Mouse (Mus musculus) liver, postnatal 0 days (tissue): ENCODE results near the gene Fam69a. TPM values are rescaled to one million over a fixed set of nuclear protein-coding genes. Genes with fewer than 3 reads are reported as not detected.

ENCODE experiments used
- ATAC-seq: fragments of 200-750 bp; cut with Nextera tagmentation; 2 replicates; pipeline ENCODE4 v1.8.0; 2017; ENCODE audit warnings: mild to moderate bottlenecking, moderate library complexity
- DNase-seq: peaks from one replicate; pipeline ENCODE4 v3.0.0-alpha.2; 2016
- H3K27ac ChIP-seq: fragments of 300-500 bp; sonication (generic); 2 replicates; pipeline ENCODE4 v1.5.1; 2014; ENCODE audit warnings: antibody characterized with exemption, moderate library complexity, mild to moderate bottlenecking, low read depth
- H3K27me3 ChIP-seq: fragments of 300-500 bp; sonication (generic); 2 replicates; pipeline ENCODE4 v1.6.1; 2014; ENCODE audit warnings: low read length, control low read depth, mixed read lengths; ENCODE audit not compliant: insufficient read depth
- H3K36me3 ChIP-seq: fragments of 300-500 bp; sonication (generic); replicated peaks from 2 replicates; pipeline ENCODE4 v1.6.1; 2014; ENCODE audit warnings: mild to moderate bottlenecking, control low read depth, low read length, moderate library complexity, mixed read lengths; ENCODE audit not compliant: insufficient read depth
- H3K4me1 ChIP-seq: fragments of 300-500 bp; sonication (generic); 2 replicates; pipeline ENCODE4 v1.6.1; 2014; ENCODE audit warnings: antibody characterized with exemption, mild to moderate bottlenecking, control low read depth; ENCODE audit not compliant: insufficient read depth
- H3K4me2 ChIP-seq: fragments of 300-500 bp; sonication (generic); 2 replicates; pipeline ENCODE4 v1.6.1; 2014; ENCODE audit warnings: low read depth, mild to moderate bottlenecking, low read length, moderate library complexity, mixed read lengths
- H3K4me3 ChIP-seq: fragments of 300-500 bp; sonication (generic); 2 replicates; pipeline ENCODE4 v1.5.1; 2014; ENCODE audit warnings: low read depth, low read length
- H3K9ac ChIP-seq: fragments of 300-500 bp; sonication (generic); replicated peaks from 2 replicates; pipeline ENCODE4 v1.6.1; 2014; ENCODE audit warnings: mild to moderate bottlenecking, moderate library complexity
- H3K9me3 ChIP-seq: fragments of 300-500 bp; sonication (generic); 2 replicates; pipeline ENCODE4 v1.6.1; 2016; ENCODE audit warnings: mild to moderate bottlenecking, control low read depth, low read length, mixed read lengths
- CTCF ChIP-seq: sonication (generic); IDR thresholded peaks from 2 replicates; pipeline ENCODE4 v1.5.1; 2016; ENCODE audit warnings: antibody characterized with exemption, low read depth
- EP300 ChIP-seq: IDR thresholded peaks from 2 replicates; pipeline ENCODE4 v1.6.1; 2016; ENCODE audit warnings: antibody characterized with exemption, low read depth, mild to moderate bottlenecking
- WGBS: fragments of 180-500 bp; shearing (Covaris S2); extraction: QIAGEN DNeasy Blood & Tissue Kit; methylation state at CpG from one replicate; pipeline ENCODE4 v1.1.7; 2014; ENCODE audit not compliant: insufficient replicate concordance; 5-methylcytosine and 5-hydroxymethylcytosine counted together
- polyA plus RNA-seq: library from polyadenylated mRNA; unstranded; fragments of >200 nt; fragmentation: Nextera tagmentation; extraction: Ambion mirVana; gene quantifications from 2 replicates; pipeline ENCODE4 v1.2.1, GENCODE M21; 2015

Gene Fam69a
- polyA plus RNA-seq, 1 experiment from 2014 or later: 8.3 TPM

- DNase-seq: no peak
- H3K27me3 ChIP-seq: no peaks in the 10 kb centered on the region
- ATAC-seq: peak; percentile 74
Measured at GRCm38 (mm10) chr5:107959624-107960300, 27.1 kb downstream of the Fam69a start.

GRCm38 (mm10) chr5:107950643-107951042 is 36.2 kb downstream of the Fam69a start:
- Histone ChIP-seq H3K4me3 (no peak overlapping the region), H3K27ac (peak overlapping the region; percentile 61), H3K9ac (no peak overlapping the region), H3K36me3 (no peaks in the 10 kb centered on the region), H3K9me3 (no peaks in the 10 kb centered on the region), H3K4me1 (peaks cover 11% of the 10 kb centered on the region), H3K4me2 (no peak overlapping the region), H3K27me3 (no peaks in the 10 kb centered on the region)
- ATAC-seq: peak; percentile 45
- TF ChIP-seq EP300: no peak
- TF ChIP-seq CTCF: no peak
- WGBS: 54% methylated on average over 5 of the region's 5 CpGs
- no peak for DNase-seq

More at GRCm38 (mm10) chr5:107959624-107960300, 27.1 kb downstream of the Fam69a start:
- peak overlapping the region; percentile 47; the same call in 1 of the 2 replicates for H3K4me3 ChIP-seq
- peaks cover 30% of the 10 kb centered on the region for H3K4me1 ChIP-seq
- 58% methylated on average over 8 of the region's 8 CpGs for WGBS
- no peaks in the 10 kb centered on the region for H3K9me3 ChIP-seq
- H3K36me3 ChIP-seq: no peaks in the 10 kb centered on the region
- H3K4me2 ChIP-seq: peak overlapping the region; percentile 81
- TF ChIP-seq EP300 (peak; percentile 95), CTCF (no peak)
- no peak overlapping the region for H3K9ac ChIP-seq
- peak overlapping the region; percentile 90 for H3K27ac ChIP-seq

DNA sequence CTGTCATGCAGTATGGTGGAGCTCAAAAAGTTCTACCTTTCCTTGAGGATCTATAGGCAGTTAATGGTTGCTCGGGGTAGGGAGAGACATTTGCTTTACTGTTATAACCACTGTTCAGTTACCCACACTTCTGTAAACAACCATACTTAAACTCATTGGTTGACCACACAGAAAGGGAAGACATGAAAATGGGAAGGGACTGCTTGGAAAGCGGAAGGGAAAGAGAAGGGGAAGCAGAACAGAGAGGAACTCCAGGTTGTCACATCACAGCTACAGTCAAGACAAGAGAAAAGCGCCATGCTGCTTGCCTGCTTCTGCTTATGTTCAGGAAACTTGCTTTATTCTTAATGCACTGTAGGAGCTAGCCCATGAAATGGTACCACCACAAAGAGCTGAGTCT is 37.3 kb downstream of the Fam69a start:
- WGBS: 58% methylated on average over 3 of the region's 3 CpGs
- H3K27ac ChIP-seq: peak overlapping the region; percentile 61
- peaks cover 11% of the 10 kb centered on the region for H3K4me1 ChIP-seq
- no peak overlapping the region for H3K4me3 ChIP-seq
- ATAC-seq (no peak), DNase-seq (no peak)
- TF ChIP-seq CTCF (no peak), EP300 (no peak)
- no peaks in the 10 kb centered on the region for H3K9me3 ChIP-seq
- H3K9ac ChIP-seq: no peak overlapping the region
- H3K36me3 ChIP-seq: no peaks in the 10 kb centered on the region
- no peaks in the 10 kb centered on the region for H3K27me3 ChIP-seq
- 0 out of 2 replicates have a peak overlapping the region, but pooled peaks have one; percentile 22 for H3K4me2 ChIP-seq

GRCm38 (mm10) chr5:107948899-107949298 is 38.0 kb downstream of the Fam69a start:
- H3K9me3 ChIP-seq: no peaks in the 10 kb centered on the region
- peak overlapping the region; percentile 61; the same call in 1 of the 2 replicates for H3K27ac ChIP-seq
- WGBS: 63% methylated on average over 1 of the region's 1 CpGs
- no peak for TF ChIP-seq CTCF
- no peak for TF ChIP-seq EP300
- no peaks in the 10 kb centered on the region for H3K36me3 ChIP-seq
- H3K4me3 ChIP-seq: no peak overlapping the region
- no peaks in the 10 kb centered on the region for H3K27me3 ChIP-seq
- no peak overlapping the region for H3K9ac ChIP-seq
- DNase-seq (no peak), ATAC-seq (no peak; the same call in 1 of the 2 replicates)
- peaks cover 11% of the 10 kb centered on the region for H3K4me1 ChIP-seq
- H3K4me2 ChIP-seq: no peak overlapping the region

GRCm38 (mm10) chr5:107947548-107947947 is 39.3 kb downstream of the Fam69a start:
- Histone ChIP-seq H3K9ac (no peak overlapping the region), H3K36me3 (no peaks in the 10 kb centered on the region), H3K4me2 (no peak overlapping the region), H3K9me3 (no peaks in the 10 kb centered on the region), H3K4me3 (no peak overlapping the region), H3K4me1 (peaks cover 11% of the 10 kb centered on the region), H3K27me3 (no peaks in the 10 kb centered on the region), H3K27ac (no peak overlapping the region)
- no peak for DNase-seq
- WGBS: 73% methylated on average over 2 of the region's 2 CpGs
- ATAC-seq: no peak
- TF ChIP-seq EP300 (no peak), CTCF (no peak)

DNA sequence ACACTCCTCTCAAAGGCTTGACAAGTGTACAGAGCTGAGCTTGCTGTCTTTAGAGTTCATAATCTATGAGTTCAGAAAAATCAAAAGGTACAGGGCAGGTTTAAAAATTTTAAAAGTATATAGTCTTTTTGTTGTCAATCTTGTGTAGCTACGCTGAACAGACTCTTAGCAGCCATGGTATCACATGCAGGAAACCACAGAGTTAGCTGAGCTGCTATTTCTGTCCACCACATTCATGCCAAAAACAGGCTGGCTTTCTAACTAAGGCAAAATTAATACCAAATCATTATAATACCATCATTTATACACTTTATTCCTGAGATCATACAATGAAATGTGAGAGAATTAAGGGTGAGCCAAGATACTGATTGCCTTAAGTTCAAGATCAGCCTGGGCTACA is 40.4 kb downstream of the Fam69a start:
- Histone ChIP-seq H3K4me1 (peaks cover 11% of the 10 kb centered on the region), H3K4me3 (no peak overlapping the region), H3K9ac (no peak overlapping the region), H3K27ac (no peak overlapping the region), H3K9me3 (no peaks in the 10 kb centered on the region), H3K4me2 (no peak overlapping the region), H3K27me3 (no peaks in the 10 kb centered on the region), H3K36me3 (no peaks in the 10 kb centered on the region)
- no peak for TF ChIP-seq EP300
- WGBS: 32% methylated on average over 1 of the region's 1 CpGs
- ATAC-seq: no peak
- DNase-seq: no peak
